Mouse (Mus musculus) neural tube, embryonic 12.5 days (tissue): Measurements from ENCODE around the gene Fbh1. TPM values are rescaled to one million over a fixed set of nuclear protein-coding genes. Genes with fewer than 3 reads are reported as not detected.
"Not testable (repeated sequence)": the region's sequence is repeated elsewhere in the genome, so short reads cannot be mapped to it uniquely, and the experiment has no call there.

Source experiments
- ATAC-seq: fragments of 200-750 bp; cut with Nextera tagmentation; 2 replicates; pipeline ENCODE4 v1.8.0; 2017; ENCODE audit warnings: low read depth, mild to moderate bottlenecking, moderate TSS enrichment, moderate library complexity; ENCODE audit not compliant: low FRiP score
- H3K27ac ChIP-seq: fragments of 300-500 bp; sonication (generic); 2 replicates; pipeline ENCODE4 v1.5.1; 2016
- H3K27me3 ChIP-seq: fragments of 300-500 bp; sonication (generic); replicated peaks from 2 replicates; pipeline ENCODE4 v1.6.1; 2016; ENCODE audit warnings: mild to moderate bottlenecking
- H3K36me3 ChIP-seq: fragments of 300-500 bp; sonication (generic); 2 replicates; pipeline ENCODE4 v1.6.1; 2016; ENCODE audit warnings: mild to moderate bottlenecking
- H3K4me1 ChIP-seq: fragments of 300-500 bp; sonication (generic); 2 replicates; pipeline ENCODE4 v1.6.1; 2016
- H3K4me2 ChIP-seq: fragments of 300-500 bp; sonication (generic); replicated peaks from 2 replicates; pipeline ENCODE4 v1.6.1; 2016; ENCODE audit warnings: mild to moderate bottlenecking
- H3K4me3 ChIP-seq: fragments of 300-500 bp; sonication (generic); 2 replicates; pipeline ENCODE4 v1.5.1; 2016
- H3K9ac ChIP-seq: fragments of 300-500 bp; sonication (generic); 2 replicates; pipeline ENCODE4 v1.6.1; 2016; ENCODE audit warnings: mild to moderate bottlenecking
- H3K9me3 ChIP-seq: fragments of 300-500 bp; sonication (generic); 2 replicates; pipeline ENCODE4 v1.6.1; 2016; ENCODE audit warnings: mild to moderate bottlenecking
- WGBS: fragments of 180-500 bp; shearing (Covaris S2); methylation state at CpG from one replicate; pipeline ENCODE4 v1.1.7; 2016; 5-methylcytosine and 5-hydroxymethylcytosine counted together
- polyA plus RNA-seq: library from polyadenylated mRNA; unstranded; fragments of >200 nt; fragmentation: Nextera tagmentation; extraction: Ambion mirVana; gene quantifications from 2 replicates; pipeline ENCODE4 v1.2.1, GENCODE M21; 2016

Fbh1 gene
- polyA plus RNA-seq, 1 experiment from 2014 or later = 150 TPM

DNA sequence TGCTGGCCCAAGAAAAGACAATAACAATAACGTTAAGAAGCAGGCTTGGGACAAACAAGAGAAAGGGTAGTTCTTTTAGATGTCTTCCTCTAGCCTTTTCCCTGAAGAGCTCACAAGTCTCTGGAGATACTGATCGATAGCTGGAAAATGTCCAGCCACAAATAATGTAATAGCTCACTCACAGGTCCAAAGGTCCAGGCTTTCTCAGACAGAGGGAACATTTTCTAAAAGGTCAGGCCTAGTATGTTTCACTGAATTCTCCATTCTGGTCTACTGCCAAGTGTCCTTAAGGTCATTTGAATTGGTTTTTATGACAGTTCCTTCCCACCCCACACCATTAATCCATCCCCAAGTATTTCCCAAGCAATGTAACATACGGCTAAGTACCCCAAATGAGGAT, 64.4 kb downstream of the Fbh1 start:
- H3K27ac ChIP-seq = no peak overlapping the region
- H3K9ac ChIP-seq = no peak overlapping the region
- 67% methylated on average over 3 of the region's 3 CpGs for WGBS
- H3K9me3 ChIP-seq = no peaks in the 10 kb centered on the region
- no peaks in the 10 kb centered on the region for H3K27me3 ChIP-seq
- no peaks in the 10 kb centered on the region for H3K36me3 ChIP-seq
- no peak overlapping the region for H3K4me3 ChIP-seq
- ATAC-seq = no peak
- H3K4me1 ChIP-seq = no peaks in the 10 kb centered on the region
- no peak overlapping the region for H3K4me2 ChIP-seq

DNA sequence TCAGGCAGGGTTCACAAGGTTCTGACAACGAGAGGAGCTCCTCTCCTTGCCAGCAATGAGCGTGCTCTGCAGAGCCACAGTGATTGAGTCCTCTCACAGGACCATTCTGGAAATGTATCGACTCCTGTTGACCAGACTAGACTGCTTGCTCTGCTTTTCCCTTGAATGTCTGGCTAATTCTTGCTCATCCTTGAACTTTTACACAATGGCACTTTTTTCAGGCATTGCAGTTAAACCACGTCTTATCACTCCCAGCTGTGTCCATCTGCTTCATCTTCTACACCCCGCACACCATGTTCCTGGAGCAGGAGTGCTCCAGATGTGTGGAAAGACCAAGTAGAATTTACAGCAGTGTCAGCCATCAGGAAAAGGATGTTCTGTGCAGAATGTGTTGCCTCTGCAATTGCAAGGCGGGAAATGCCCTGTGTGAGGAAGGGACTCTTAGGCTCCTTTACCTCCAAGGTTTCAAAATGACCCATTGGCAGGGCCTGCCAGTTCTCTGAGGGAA, 64.8 kb downstream of the Fbh1 start:
- no peak overlapping the region for H3K4me2 ChIP-seq
- WGBS = 84% methylated on average over 6 of the region's 6 CpGs
- H3K9me3 ChIP-seq = no peaks in the 10 kb centered on the region
- no peaks in the 10 kb centered on the region for H3K27me3 ChIP-seq
- H3K9ac ChIP-seq = no peak overlapping the region
- H3K27ac ChIP-seq = no peak overlapping the region
- no peaks in the 10 kb centered on the region for H3K36me3 ChIP-seq
- H3K4me3 ChIP-seq = no peak overlapping the region
- no peaks in the 10 kb centered on the region for H3K4me1 ChIP-seq
- ATAC-seq = no peak

DNA sequence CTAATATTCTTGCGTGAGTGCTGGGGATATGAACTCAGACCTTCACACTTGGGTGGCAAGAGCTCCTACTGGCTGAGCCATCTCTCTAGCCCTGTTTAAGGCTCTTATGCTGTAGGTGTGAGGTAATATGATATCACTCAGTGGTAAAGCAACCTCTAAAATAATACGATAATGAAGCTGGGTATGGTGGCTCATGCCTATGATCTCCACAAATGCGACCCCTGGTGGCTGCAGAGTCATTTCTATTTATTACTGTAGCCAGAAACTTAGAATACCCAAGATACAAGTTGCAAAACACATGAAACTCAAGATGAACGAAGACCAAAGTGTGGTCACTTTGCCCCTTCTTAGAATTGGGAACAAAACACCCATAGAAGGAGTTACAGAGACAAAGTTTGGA, 67.3 kb downstream of the Fbh1 start:
- Histone ChIP-seq H3K27me3 (peaks cover 17% of the 10 kb centered on the region), H3K4me1 (peaks cover 11% of the 10 kb centered on the region)
- not testable (repeated sequence) for H3K36me3 ChIP-seq, H3K4me3 ChIP-seq, H3K4me2 ChIP-seq, ATAC-seq, H3K27ac ChIP-seq, H3K9me3 ChIP-seq, H3K9ac ChIP-seq
- 62% methylated on average over 4 of the region's 4 CpGs for WGBS

DNA sequence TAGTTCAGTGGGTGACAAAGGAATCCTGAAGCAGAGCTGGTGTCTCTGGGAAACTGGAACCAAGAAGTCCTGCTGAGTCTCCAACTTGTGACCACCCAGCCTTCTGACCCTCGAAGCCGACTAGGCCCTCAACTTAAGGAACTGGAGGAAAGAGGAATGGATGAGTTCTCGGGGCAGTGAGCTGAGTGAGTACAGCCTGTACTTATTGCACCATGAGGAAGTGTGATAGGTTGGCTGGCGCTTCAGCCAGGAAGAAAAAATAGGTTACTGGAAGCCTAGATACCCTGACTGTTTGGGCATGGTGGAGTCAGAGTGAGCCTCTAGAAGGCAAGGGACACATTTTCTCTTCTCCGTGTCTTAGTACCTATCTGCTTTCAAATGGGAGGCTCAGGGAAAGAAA, 68.8 kb downstream of the Fbh1 start:
- Histone ChIP-seq H3K27me3 (peaks cover 17% of the 10 kb centered on the region), H3K9me3 (no peaks in the 10 kb centered on the region), H3K27ac (no peak overlapping the region), H3K9ac (no peak overlapping the region), H3K4me3 (no peak overlapping the region), H3K4me2 (no peak overlapping the region), H3K36me3 (no peaks in the 10 kb centered on the region), H3K4me1 (peaks cover 11% of the 10 kb centered on the region)
- WGBS = 83% methylated on average over 5 of the region's 5 CpGs
- no peak for ATAC-seq

DNA sequence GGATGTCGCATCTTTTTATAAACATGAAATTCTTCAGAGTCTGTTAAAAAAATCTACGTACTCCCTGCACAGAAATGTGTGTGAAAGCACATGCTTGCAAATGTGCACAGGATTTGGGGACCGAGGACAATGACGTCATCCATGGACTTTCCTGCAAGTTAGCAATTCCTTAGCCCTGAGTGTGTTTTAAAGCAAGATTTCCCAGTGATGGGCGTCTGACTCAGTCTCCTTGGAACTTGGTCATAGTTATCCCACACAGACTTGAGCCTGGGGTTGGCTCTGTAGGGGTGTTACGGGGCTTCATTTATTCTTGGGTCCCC, 70.7 kb downstream of the Fbh1 start:
- Histone ChIP-seq H3K9me3 (no peaks in the 10 kb centered on the region), H3K27me3 (peaks cover 17% of the 10 kb centered on the region), H3K4me2 (peak overlapping the region; percentile 97), H3K4me1 (peaks cover 11% of the 10 kb centered on the region), H3K9ac (no peak overlapping the region), H3K36me3 (no peaks in the 10 kb centered on the region), H3K27ac (no peak overlapping the region), H3K4me3 (no peak overlapping the region)
- no peak for ATAC-seq
- WGBS = 41% methylated on average over 6 of the region's 6 CpGs

- Histone ChIP-seq H3K4me3 (peak overlapping the region; percentile 58), H3K9me3 (no peaks in the 10 kb centered on the region), H3K27me3 (peaks cover 17% of the 10 kb centered on the region), H3K27ac (no peak overlapping the region), H3K4me1 (peaks cover 11% of the 10 kb centered on the region), H3K9ac (peak overlapping the region; percentile 48), H3K4me2 (peak overlapping the region; percentile 97), H3K36me3 (no peaks in the 10 kb centered on the region)
- WGBS = 4% methylated on average over 28 of the region's 28 CpGs
- peak; percentile 65 for ATAC-seq
Observed at GRCm38 (mm10) chr2:11706030-11706745, 71.2 kb downstream of the Fbh1 start.

- Histone ChIP-seq H3K4me3 (peak within 1 kb of the TSS; percentile 58), H3K4me2 (peak within 1 kb of the TSS; percentile 97), H3K4me1 (peaks cover 11% of the 10 kb centered on the region), H3K27me3 (peaks cover 17% of the 10 kb centered on the region), H3K9me3 (no peaks in the 10 kb centered on the region), H3K9ac (peak within 1 kb of the TSS; percentile 48), H3K36me3 (no peaks in the 10 kb centered on the region), H3K27ac (no peak within 1 kb of the TSS)
- whole genome bisulfite sequencing = 1% methylated on average over 37 of the region's 37 CpGs
- peak; percentile 78 for ATAC-seq
Observed at GRCm38 (mm10) chr2:11705201-11706025, 72.0 kb downstream of the Fbh1 start, which contains the start of gene Il15ra. TSS of gene Il15ra (plus strand) at chr2:11705290.

GRCm38 (mm10) chr2:11699905-11700304, 77.5 kb downstream of the Fbh1 start:
- no peaks in the 10 kb centered on the region for H3K9me3 ChIP-seq
- 95% methylated on average over 2 of the region's 2 CpGs for WGBS

GRCm38 (mm10) chr2:11698994-11699393, 78.4 kb downstream of the Fbh1 start:
- Histone ChIP-seq H3K4me3 (no peak overlapping the region), H3K9ac (no peak overlapping the region), H3K4me2 (no peak overlapping the region), H3K9me3 (no peaks in the 10 kb centered on the region), H3K27me3 (no peaks in the 10 kb centered on the region), H3K27ac (no peak overlapping the region), H3K4me1 (no peaks in the 10 kb centered on the region), H3K36me3 (no peaks in the 10 kb centered on the region)
- WGBS = 69% methylated on average over 5 of the region's 5 CpGs
- no peak for ATAC-seq

More at GRCm38 (mm10) chr2:11699905-11700304, 77.5 kb downstream of the Fbh1 start:
- no peak overlapping the region for H3K4me2 ChIP-seq
- H3K4me3 ChIP-seq = no peak overlapping the region
- ATAC-seq = no peak
- no peak overlapping the region for H3K9ac ChIP-seq
- no peaks in the 10 kb centered on the region for H3K4me1 ChIP-seq
- H3K27me3 ChIP-seq = no peaks in the 10 kb centered on the region
- H3K27ac ChIP-seq = no peak overlapping the region
- no peaks in the 10 kb centered on the region for H3K36me3 ChIP-seq

GRCm38 (mm10) chr2:11695867-11696266, 81.5 kb downstream of the Fbh1 start:
- no peaks in the 10 kb centered on the region for H3K9me3 ChIP-seq
- no peaks in the 10 kb centered on the region for H3K4me1 ChIP-seq
- no peaks in the 10 kb centered on the region for H3K36me3 ChIP-seq
- no peak overlapping the region for H3K4me2 ChIP-seq
- H3K27me3 ChIP-seq = no peaks in the 10 kb centered on the region
- H3K4me3 ChIP-seq = no peak overlapping the region
- H3K27ac ChIP-seq = no peak overlapping the region
- WGBS = 73% methylated on average over 2 of the region's 2 CpGs
- no peak overlapping the region for H3K9ac ChIP-seq
- ATAC-seq = no peak

- Histone ChIP-seq H3K4me2 (no peak overlapping the region), H3K9ac (no peak overlapping the region), H3K27ac (no peak overlapping the region), H3K36me3 (no peaks in the 10 kb centered on the region), H3K9me3 (no peaks in the 10 kb centered on the region), H3K4me1 (no peaks in the 10 kb centered on the region), H3K27me3 (no peaks in the 10 kb centered on the region), H3K4me3 (no peak overlapping the region)
- WGBS = 76% methylated on average over 2 of the region's 2 CpGs
- no peak for ATAC-seq
Observed at GRCm38 (mm10) chr2:11694104-11694503, 83.3 kb downstream of the Fbh1 start.

- no peak overlapping the region for H3K27ac ChIP-seq
- H3K9me3 ChIP-seq = no peaks in the 10 kb centered on the region
- H3K4me1 ChIP-seq = no peaks in the 10 kb centered on the region
- 96% methylated on average over 4 of the region's 4 CpGs for WGBS
- H3K4me3 ChIP-seq = no peak overlapping the region
- H3K36me3 ChIP-seq = no peaks in the 10 kb centered on the region
- H3K4me2 ChIP-seq = no peak overlapping the region
- H3K27me3 ChIP-seq = no peaks in the 10 kb centered on the region
- H3K9ac ChIP-seq = no peak overlapping the region
- no peak for ATAC-seq
Observed at GRCm38 (mm10) chr2:11693352-11693751, 84.0 kb downstream of the Fbh1 start.
